Mouse (Mus musculus): ENCODE results near the gene Dclk1.
A peak's percentile ranks its signal among the peaks of the same experiment; 100 is the strongest.

Dclk1 gene

GRCm38 (mm10) chr3:55449148-55449547, 207.0 kb downstream of the Dclk1 start:
- DNase-seq (ENCODE audit: low read depth, low spot score): no peak

- DNase-seq (ENCODE audit: low read depth, low spot score): no peak
Observed at GRCm38 (mm10) chr3:55451035-55451434, 208.9 kb downstream of the Dclk1 start.

- no peak for DNase-seq (ENCODE audit: low read depth, low spot score)
Observed at GRCm38 (mm10) chr3:55451877-55452276, 209.7 kb downstream of the Dclk1 start.

- no peak for DNase-seq (ENCODE audit: low read depth, low spot score)
Observed at GRCm38 (mm10) chr3:55452464-55452863, 210.3 kb downstream of the Dclk1 start.

- DNase-seq (ENCODE audit: low read depth, low spot score): no peak
Observed at GRCm38 (mm10) chr3:55461092-55461491, 218.9 kb downstream of the Dclk1 start.

GRCm38 (mm10) chr3:55461685-55462655, 219.8 kb downstream of the Dclk1 start:
- peak; percentile 67 for DNase-seq (ENCODE audit: low read depth, low spot score)

- DNase-seq (ENCODE audit: low read depth, low spot score): no peak
Observed at GRCm38 (mm10) chr3:55462904-55463668, 220.9 kb downstream of the Dclk1 start.

- no peak for DNase-seq (ENCODE audit: low read depth, low spot score)
Observed at GRCm38 (mm10) chr3:55464226-55464625, 222.1 kb downstream of the Dclk1 start.

GRCm38 (mm10) chr3:55465785-55466184, 223.6 kb downstream of the Dclk1 start:
- DNase-seq (ENCODE audit: low read depth, low spot score): no peak

GRCm38 (mm10) chr3:55466348-55466747, 224.2 kb downstream of the Dclk1 start:
- no peak for DNase-seq (ENCODE audit: low read depth, low spot score)

GRCm38 (mm10) chr3:55472110-55472509, 229.9 kb downstream of the Dclk1 start, which contains the start of gene Gm21954:
TSS of gene Gm21954 (minus strand) at chr3:55472210.
- no peak for DNase-seq (ENCODE audit: low read depth, low spot score)

GRCm38 (mm10) chr3:55473146-55473545, 231.0 kb downstream of the Dclk1 start:
- no peak for DNase-seq (ENCODE audit: low read depth, low spot score)

GRCm38 (mm10) chr3:55476694-55477093, 234.5 kb downstream of the Dclk1 start:
- DNase-seq (ENCODE audit: low read depth, low spot score): no peak

GRCm38 (mm10) chr3:55479306-55479705, 237.1 kb downstream of the Dclk1 start:
- DNase-seq (ENCODE audit: low read depth, low spot score): no peak

GRCm38 (mm10) chr3:55481140-55481539, 239.0 kb downstream of the Dclk1 start:
- DNase-seq (ENCODE audit: low read depth, low spot score): no peak

GRCm38 (mm10) chr3:55483328-55483727, 241.2 kb downstream of the Dclk1 start:
- DNase-seq (ENCODE audit: low read depth, low spot score): no peak

- DNase-seq (ENCODE audit: low read depth, low spot score): no peak
Observed at GRCm38 (mm10) chr3:55489231-55489990, 247.2 kb downstream of the Dclk1 start.

- DNase-seq (ENCODE audit: low read depth, low spot score): no peak
Observed at GRCm38 (mm10) chr3:55492021-55492420, 249.9 kb downstream of the Dclk1 start.

- DNase-seq (ENCODE audit: low read depth, low spot score): no peak
Observed at GRCm38 (mm10) chr3:55494348-55494747, 252.2 kb downstream of the Dclk1 start.

- no peak for DNase-seq (ENCODE audit: low read depth, low spot score)
Observed at GRCm38 (mm10) chr3:55495231-55495630, 253.1 kb downstream of the Dclk1 start.

- no peak for DNase-seq (ENCODE audit: low read depth, low spot score)
Observed at GRCm38 (mm10) chr3:55495866-55496265, 253.7 kb downstream of the Dclk1 start.
